Mouse (Mus musculus): ENCODE measurements at regions not wholly inside any gene's neighbourhood (a gene's known extent, or its start where the extent isn't known, plus 50 kb on each side); places are given as distances from the start of the nearest gene placed in this dataset.
"Not testable (repeated sequence)": the region's sequence is repeated elsewhere in the genome, so short reads cannot be mapped to it uniquely, and the experiment has no call there.

GRCm38 (mm10) chr14:27562564-27562963 is 54.3 kb upstream of the Ccdc66 start:
- not testable (repeated sequence) for DNase-seq

GRCm38 (mm10) chr14:27561974-27562373 is 53.7 kb upstream of the Ccdc66 start:
- DNase-seq: not testable (repeated sequence)

GRCm38 (mm10) chr14:27560434-27560833 is 52.2 kb upstream of the Ccdc66 start:
- peak; percentile 59 for DNase-seq

GRCm38 (mm10) chr14:27558794-27559491 is 50.7 kb upstream of the Ccdc66 start:
- DNase-seq: no peak
